Mouse (Mus musculus): ENCODE measurements around the gene Olfr1340.

Gene Olfr1340

DNA sequence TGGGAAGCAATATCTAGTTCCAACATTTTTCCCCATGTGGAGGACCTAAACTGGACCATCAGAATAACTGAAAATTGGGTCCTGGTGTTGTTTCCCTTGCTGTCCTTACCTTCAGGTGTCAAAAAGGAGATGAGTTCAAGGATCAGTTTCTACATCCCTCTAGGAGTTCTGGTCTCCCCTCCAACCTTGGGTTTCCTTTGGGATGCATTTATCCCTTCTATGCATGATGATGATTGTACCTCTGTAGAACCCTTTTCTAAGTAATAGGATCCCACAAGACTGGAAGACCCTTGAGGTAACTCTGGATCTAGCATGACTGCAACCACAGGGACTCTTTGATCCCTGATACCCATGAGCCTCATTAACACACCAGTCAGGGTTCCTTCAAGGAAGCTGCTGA, at the start of gene Olfr1340:
Gene Olfr1340, plus strand, starts transcription at position 301 of the 400 bp plus-strand sequence.
- Histone ChIP-seq H3K27me3 (ENCODE audit: insufficient read depth, low read length) (no peaks in the 10 kb centered on the region), H3K4me3 (replicated peaks; ENCODE audit: low read length) (no peak within 1 kb of the TSS), H3K36me3 (ENCODE audit: insufficient read depth, low read length) (no peaks in the 10 kb centered on the region), H3K9me3 (ENCODE audit: low read length) (no peaks in the 10 kb centered on the region), H3K4me1 (replicated peaks; ENCODE audit: low read depth, low read length) (peaks cover 4% of the 10 kb centered on the region; the same call in 1 of the 2 replicates)
- TF ChIP-seq NANOG (IDR thresholded peaks at IDR 0.05; ENCODE audit: borderline replicate concordance, low read length) (no peak), CTCF (conservative IDR thresholded peaks at IDR 0.05; ENCODE audit: low read length) (no peak), POU5F1 (IDR thresholded peaks at IDR 0.05; ENCODE audit: borderline replicate concordance, low read length) (no peak)

DNA sequence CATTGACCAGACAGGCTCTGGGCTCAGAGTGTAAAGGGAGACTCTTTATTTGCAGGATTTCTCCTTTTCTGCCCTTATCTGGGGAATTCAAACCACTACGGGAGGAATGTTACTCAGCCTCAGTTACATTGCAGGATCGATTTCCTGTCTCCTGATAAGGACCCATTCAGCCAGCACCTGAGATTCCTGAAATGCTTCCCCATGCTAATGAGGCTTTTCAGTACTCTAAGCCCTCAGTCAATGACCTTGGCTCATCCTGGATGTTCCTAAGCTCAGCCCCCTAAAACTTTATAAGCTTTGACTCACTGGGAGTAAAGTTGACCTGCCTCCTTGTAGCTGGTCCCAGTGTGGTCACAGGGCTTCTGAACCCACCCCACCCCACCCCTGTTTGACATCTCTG, 32.9 kb upstream of the Olfr1340 start:
- Histone ChIP-seq H3K4me1 (replicated peaks; ENCODE audit: low read depth, low read length) (peaks cover 29% of the 10 kb centered on the region), H3K36me3 (ENCODE audit: insufficient read depth, low read length) (no peaks in the 10 kb centered on the region), H3K27me3 (ENCODE audit: insufficient read depth, low read length) (peaks cover 13% of the 10 kb centered on the region), H3K9me3 (ENCODE audit: low read length) (no peaks in the 10 kb centered on the region), H3K4me3 (replicated peaks; ENCODE audit: low read length) (no peak overlapping the region)
- peak; percentile 63; the same call in 1 of the 2 replicates for TF ChIP-seq NANOG (IDR thresholded peaks at IDR 0.05; ENCODE audit: borderline replicate concordance, low read length)
- TF ChIP-seq POU5F1 (IDR thresholded peaks at IDR 0.05; ENCODE audit: borderline replicate concordance, low read length): no peak
- no peak for TF ChIP-seq CTCF (conservative IDR thresholded peaks at IDR 0.05; ENCODE audit: low read length)

DNA sequence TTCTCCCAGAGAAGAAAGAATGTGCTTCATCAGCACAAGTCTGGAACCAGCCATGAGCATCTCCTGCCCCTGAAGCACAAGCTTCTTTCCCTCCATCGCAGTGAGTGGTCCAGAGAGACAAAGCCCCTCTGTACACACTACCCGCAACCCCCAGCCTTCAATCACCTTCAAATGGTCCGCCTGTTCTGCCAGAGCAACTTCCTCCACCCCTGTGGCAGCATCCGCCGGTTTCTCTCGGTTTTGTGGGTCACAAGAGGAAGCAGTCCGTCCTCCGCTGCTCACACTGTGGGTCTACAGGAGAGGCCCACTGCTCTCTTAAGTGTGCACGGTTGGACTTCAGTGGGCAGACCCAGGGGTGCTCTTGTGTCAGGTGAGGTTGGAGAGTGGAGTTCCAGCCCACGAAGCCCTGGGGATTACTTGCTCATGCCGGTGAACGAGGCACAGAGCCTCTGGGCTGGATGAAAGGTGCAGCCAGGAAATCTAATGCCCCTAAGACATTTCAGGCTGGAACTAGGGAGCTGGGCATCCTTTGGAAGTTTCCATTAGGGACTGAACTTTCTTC, 27.4 kb upstream of the Olfr1340 start, which contains the start of gene Olfr1342:
Gene Olfr1342, minus strand, starts transcription at position 345 of the 562 bp plus-strand sequence.
- no peaks in the 10 kb centered on the region for H3K36me3 ChIP-seq (ENCODE audit: insufficient read depth, low read length)
- H3K4me1 ChIP-seq (replicated peaks; ENCODE audit: low read depth, low read length): peaks cover 27% of the 10 kb centered on the region
- H3K4me3 ChIP-seq (replicated peaks; ENCODE audit: low read length): peak within 1 kb of the TSS; percentile 55
- TF ChIP-seq CTCF (conservative IDR thresholded peaks at IDR 0.05; ENCODE audit: low read length): no peak
- no peak for TF ChIP-seq NANOG (IDR thresholded peaks at IDR 0.05; ENCODE audit: borderline replicate concordance, low read length)
- no peak for TF ChIP-seq POU5F1 (IDR thresholded peaks at IDR 0.05; ENCODE audit: borderline replicate concordance, low read length)
- H3K9me3 ChIP-seq (ENCODE audit: low read length): no peaks in the 10 kb centered on the region
- peaks cover 28% of the 10 kb centered on the region for H3K27me3 ChIP-seq (ENCODE audit: insufficient read depth, low read length)

DNA sequence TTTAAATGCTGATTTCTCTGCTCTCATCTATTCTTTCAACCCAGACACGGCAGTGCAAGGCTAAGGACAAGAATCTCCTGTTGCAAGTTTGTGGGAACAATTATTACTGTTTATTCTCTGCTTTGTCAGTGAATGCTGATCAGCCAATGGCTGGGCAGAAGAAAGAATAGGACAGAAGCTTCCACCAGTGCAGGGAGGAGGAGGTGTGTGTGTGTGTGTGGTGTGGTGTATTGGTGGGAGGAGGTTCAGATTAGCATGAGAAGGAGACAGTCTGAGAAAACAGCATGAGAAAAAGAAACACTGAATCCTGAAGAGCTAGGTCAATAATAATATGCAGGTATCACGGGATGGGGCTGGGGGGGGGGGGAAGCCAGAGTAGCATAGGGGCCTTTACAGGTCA, 26.1 kb upstream of the Olfr1340 start:
- Histone ChIP-seq H3K9me3 (ENCODE audit: low read length) (no peaks in the 10 kb centered on the region), H3K27me3 (ENCODE audit: insufficient read depth, low read length) (peaks cover 28% of the 10 kb centered on the region), H3K36me3 (ENCODE audit: insufficient read depth, low read length) (no peaks in the 10 kb centered on the region), H3K4me1 (replicated peaks; ENCODE audit: low read depth, low read length) (peaks cover 23% of the 10 kb centered on the region), H3K4me3 (replicated peaks; ENCODE audit: low read length) (no peak overlapping the region)
- TF ChIP-seq CTCF (conservative IDR thresholded peaks at IDR 0.05; ENCODE audit: low read length) (no peak), NANOG (IDR thresholded peaks at IDR 0.05; ENCODE audit: borderline replicate concordance, low read length) (no peak), POU5F1 (IDR thresholded peaks at IDR 0.05; ENCODE audit: borderline replicate concordance, low read length) (no peak)

DNA sequence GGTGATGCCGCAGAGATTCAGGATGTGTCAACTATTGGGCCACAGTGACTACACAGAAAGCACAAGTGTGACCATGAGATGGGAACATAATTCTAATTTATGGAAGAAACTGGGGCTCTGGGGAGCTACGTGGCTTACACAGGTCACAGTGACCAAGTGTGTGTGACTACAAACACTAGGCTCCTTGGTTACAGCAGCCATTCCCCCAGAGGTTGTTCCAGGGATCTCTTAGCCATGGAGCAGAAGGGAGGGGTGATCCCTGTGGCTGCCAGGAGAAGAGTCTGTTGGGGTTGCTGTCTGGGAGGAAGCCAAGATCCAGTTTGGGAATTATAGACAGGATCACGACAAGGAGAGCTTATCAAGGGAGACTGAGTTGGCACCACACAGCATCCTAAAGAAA, 16.7 kb upstream of the Olfr1340 start, which contains the start of gene Olfr1341:
Gene Olfr1341, plus strand, starts transcription at position 301 of the 400 bp plus-strand sequence.
- Histone ChIP-seq H3K36me3 (ENCODE audit: insufficient read depth, low read length) (no peaks in the 10 kb centered on the region), H3K4me1 (replicated peaks; ENCODE audit: low read depth, low read length) (no peaks in the 10 kb centered on the region), H3K9me3 (ENCODE audit: low read length) (no peaks in the 10 kb centered on the region), H3K4me3 (replicated peaks; ENCODE audit: low read length) (no peak within 1 kb of the TSS), H3K27me3 (ENCODE audit: insufficient read depth, low read length) (peaks cover 36% of the 10 kb centered on the region)
- TF ChIP-seq NANOG (IDR thresholded peaks at IDR 0.05; ENCODE audit: borderline replicate concordance, low read length): no peak
- no peak for TF ChIP-seq POU5F1 (IDR thresholded peaks at IDR 0.05; ENCODE audit: borderline replicate concordance, low read length)
- TF ChIP-seq CTCF (conservative IDR thresholded peaks at IDR 0.05; ENCODE audit: low read length): no peak

DNA sequence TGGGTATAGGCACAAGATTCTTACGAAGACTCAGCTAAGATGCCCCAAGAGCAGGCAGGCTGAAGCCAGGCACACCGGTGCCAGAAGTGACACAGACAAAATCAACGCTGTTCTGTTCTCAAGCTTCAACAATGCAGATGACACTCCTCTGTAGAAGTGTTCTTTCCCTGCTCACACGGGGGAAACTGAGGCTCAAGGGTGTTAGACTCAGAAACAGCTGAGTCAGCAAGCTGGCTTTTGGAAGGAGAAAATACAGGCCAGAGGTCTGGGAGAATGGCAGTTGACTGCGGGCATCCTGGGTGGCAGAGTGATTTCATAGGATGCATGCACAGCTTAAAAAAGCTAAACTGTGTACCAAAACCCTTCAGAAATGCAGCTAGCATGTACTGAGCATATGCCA, 11.9 kb upstream of the Olfr1340 start:
- Histone ChIP-seq H3K4me3 (replicated peaks; ENCODE audit: low read length) (no peak overlapping the region), H3K9me3 (ENCODE audit: low read length) (0 out of 2 replicates have a peak, but pooled peaks cover 3% of the 10 kb centered on the region), H3K36me3 (ENCODE audit: insufficient read depth, low read length) (no peaks in the 10 kb centered on the region), H3K4me1 (replicated peaks; ENCODE audit: low read depth, low read length) (peaks cover 26% of the 10 kb centered on the region), H3K27me3 (ENCODE audit: insufficient read depth, low read length) (peaks cover 28% of the 10 kb centered on the region)
- TF ChIP-seq CTCF (conservative IDR thresholded peaks at IDR 0.05; ENCODE audit: low read length) (no peak), POU5F1 (IDR thresholded peaks at IDR 0.05; ENCODE audit: borderline replicate concordance, low read length) (no peak), NANOG (IDR thresholded peaks at IDR 0.05; ENCODE audit: borderline replicate concordance, low read length) (no peak)

DNA sequence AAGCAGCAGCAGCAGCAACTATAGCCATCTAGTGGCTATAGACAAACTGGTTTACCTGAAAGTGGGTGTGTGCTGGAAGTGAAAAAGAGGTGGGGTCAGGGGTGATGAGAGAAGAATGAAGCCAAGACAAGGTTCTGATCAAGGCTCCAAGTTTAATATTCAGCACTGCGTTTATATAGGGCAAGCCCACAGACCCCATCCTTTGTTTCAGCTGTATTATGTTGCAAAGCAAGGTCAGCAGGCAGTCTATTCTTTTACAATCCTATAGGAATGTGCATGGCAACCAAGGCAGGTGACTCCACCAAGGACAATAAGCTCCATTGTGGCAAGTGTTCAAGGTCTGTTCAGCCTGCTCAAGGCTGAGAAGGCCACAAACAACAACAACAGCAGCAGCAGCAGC, 8.3 kb upstream of the Olfr1340 start:
- Histone ChIP-seq H3K4me1 (replicated peaks; ENCODE audit: low read depth, low read length) (peaks cover 37% of the 10 kb centered on the region), H3K9me3 (ENCODE audit: low read length) (0 out of 2 replicates have a peak, but pooled peaks cover 3% of the 10 kb centered on the region), H3K36me3 (ENCODE audit: insufficient read depth, low read length) (no peaks in the 10 kb centered on the region), H3K27me3 (ENCODE audit: insufficient read depth, low read length) (no peaks in the 10 kb centered on the region), H3K4me3 (replicated peaks; ENCODE audit: low read length) (no peak overlapping the region)
- TF ChIP-seq NANOG (IDR thresholded peaks at IDR 0.05; ENCODE audit: borderline replicate concordance, low read length): peak; percentile 43; the same call in 1 of the 2 replicates
- TF ChIP-seq POU5F1 (IDR thresholded peaks at IDR 0.05; ENCODE audit: borderline replicate concordance, low read length): no peak

DNA sequence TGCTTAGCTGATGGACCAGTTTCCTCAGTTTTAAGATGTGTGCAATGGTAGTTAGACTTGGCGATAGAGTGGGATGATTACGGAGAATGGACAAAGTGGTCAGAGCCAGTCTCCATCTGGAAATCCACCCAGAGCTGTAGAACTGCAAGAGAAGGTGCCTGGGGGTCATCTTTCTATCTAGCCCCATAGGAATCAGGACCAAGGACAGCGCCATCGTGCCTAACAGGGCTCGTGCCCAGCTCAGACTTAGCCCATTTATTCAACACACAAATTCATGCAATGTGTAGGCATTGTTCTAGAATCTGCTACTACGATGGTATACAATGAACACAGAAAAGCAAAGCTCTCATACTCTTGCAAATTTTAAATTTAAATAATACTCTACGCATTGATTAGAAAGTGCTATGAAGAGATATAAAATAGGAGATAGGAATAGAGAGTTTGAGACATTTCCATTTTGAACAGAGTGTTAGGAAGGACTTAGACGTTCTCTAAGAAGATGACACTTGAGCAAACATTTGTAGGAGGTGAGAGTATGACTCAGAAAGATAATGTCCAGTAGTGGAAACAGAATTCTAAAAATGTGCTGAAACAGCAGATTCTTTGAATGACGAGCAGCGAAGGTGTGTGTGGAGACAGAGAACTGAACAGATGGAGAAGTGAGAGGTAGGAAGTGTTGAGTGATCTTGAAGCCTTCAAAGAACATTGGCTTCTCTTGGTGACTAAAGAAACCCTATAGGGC, 2.0 kb downstream of the Olfr1340 start:
- Histone ChIP-seq H3K9me3 (ENCODE audit: low read length) (no peaks in the 10 kb centered on the region), H3K27me3 (ENCODE audit: insufficient read depth, low read length) (no peaks in the 10 kb centered on the region), H3K4me1 (replicated peaks; ENCODE audit: low read depth, low read length) (peaks cover 4% of the 10 kb centered on the region; the same call in 1 of the 2 replicates), H3K4me3 (replicated peaks; ENCODE audit: low read length) (no peak overlapping the region), H3K36me3 (ENCODE audit: insufficient read depth, low read length) (no peaks in the 10 kb centered on the region)
- no peak for TF ChIP-seq CTCF (conservative IDR thresholded peaks at IDR 0.05; ENCODE audit: low read length)
- TF ChIP-seq NANOG (IDR thresholded peaks at IDR 0.05; ENCODE audit: borderline replicate concordance, low read length): no peak
- TF ChIP-seq POU5F1 (IDR thresholded peaks at IDR 0.05; ENCODE audit: borderline replicate concordance, low read length): no peak
